Mouse (Mus musculus): ENCODE measurements around the gene Esf1.
"Not testable (repeated sequence)": the region's sequence is repeated elsewhere in the genome, so short reads cannot be mapped to it uniquely, and the experiment has no call there.

DNA sequence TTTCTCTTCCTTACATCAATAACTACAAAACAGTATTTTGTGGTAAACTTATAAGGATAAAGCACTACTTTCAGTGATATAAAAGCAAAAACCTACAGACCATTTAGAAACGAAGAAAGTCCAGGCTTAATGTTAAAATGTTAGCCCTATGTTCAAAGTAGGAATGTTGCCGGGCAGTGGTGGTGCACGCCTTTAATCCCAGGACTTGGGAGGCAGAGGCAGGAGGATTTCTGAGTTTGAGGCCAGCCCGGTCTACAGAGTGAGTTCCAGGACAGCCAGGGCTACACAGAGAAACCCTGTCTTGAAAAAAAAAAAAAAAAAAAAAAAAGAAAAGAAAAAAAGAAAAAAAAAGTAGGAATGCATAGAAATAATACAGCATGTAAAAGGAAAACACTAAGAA lies 18.6 kb downstream of the Esf1 start, which contains the start of gene Gm17374:
- TF ChIP-seq CTCF (IDR thresholded peaks at IDR 0.05; ENCODE audit: borderline replicate concordance, extremely low read depth, insufficient read depth, insufficient read length); POLR2A (IDR thresholded peaks at IDR 0.05; ENCODE audit: borderline replicate concordance, extremely low read depth, insufficient read depth, insufficient read length, poor library complexity, severe bottlenecking): not testable (repeated sequence)
